Mouse (Mus musculus) cerebellum, adult 9-11 months (tissue): ENCODE data around the gene Slc35b1.

Experiments used
- DNase-seq: peaks from one replicate; pipeline ENCODE4 v3.0.0; 2022

Gene Slc35b1

DNA sequence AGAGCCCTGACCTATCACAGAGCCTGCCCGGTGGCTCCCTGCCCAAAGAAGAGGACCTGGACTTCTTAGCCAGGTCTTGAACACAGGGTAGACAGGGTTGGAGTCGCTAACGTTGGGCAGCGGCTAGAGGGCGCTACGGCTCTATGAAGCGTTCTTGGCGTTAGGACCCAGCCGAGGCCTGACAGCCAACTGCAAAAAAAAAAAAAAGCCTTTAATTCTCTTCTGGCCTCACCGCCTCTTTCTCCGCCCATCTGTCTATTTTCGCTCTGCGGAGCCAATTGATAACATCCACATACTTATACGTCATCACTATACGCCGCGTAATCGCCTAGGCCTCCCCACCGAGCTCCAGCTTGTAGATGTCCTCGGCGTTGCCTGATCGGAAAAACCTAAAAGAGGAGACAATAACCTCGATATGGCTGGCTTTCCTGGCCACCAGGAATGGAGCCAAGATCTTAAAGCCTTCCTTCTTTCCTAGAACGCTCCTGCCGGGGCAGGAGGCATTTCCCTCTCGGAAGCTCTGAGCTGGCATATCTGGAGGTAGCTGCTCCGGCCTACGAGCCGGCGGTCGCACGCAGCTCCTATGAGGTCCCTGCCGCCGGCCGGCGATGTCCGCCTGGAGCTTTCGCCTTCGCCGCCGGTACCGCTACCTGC, at the start of gene Slc35b1:
Gene Slc35b1 (plus strand): TSS at position 374 of the 654 bp plus-strand sequence.
- DNase-seq: peak; percentile 98

DNA sequence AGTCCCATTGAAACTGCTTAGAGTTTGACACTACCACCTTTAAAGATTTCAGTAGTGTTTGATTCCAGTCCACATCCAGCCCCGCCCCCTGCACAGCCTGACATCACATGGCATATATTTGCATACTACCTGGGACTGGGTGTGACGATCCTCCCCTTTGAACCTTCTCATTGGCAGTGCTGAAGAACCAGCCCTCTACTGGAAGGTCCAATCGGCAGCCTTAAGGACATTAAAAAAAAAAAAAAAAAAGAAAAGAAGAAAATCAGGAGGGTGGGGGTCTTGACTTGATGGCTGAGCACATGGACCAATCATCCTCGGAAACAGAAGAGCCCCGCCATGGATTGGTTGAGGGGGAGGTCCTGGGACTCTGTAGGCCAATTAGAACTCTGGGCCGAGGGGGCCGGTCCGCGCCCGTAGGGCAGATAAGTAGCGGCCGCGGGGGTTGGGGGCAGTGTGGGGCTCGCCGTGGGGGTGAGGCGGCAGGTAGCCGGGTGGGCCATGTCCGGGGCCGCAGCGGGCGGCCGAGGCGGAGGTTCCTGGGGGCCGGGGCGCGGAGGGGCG, 47.8 kb upstream of the Slc35b1 start, which contains the start of gene Fam117a:
Gene Fam117a (plus strand): TSS at position 451 of the 561 bp plus-strand sequence.
- DNase-seq: peak; percentile 41

DNA sequence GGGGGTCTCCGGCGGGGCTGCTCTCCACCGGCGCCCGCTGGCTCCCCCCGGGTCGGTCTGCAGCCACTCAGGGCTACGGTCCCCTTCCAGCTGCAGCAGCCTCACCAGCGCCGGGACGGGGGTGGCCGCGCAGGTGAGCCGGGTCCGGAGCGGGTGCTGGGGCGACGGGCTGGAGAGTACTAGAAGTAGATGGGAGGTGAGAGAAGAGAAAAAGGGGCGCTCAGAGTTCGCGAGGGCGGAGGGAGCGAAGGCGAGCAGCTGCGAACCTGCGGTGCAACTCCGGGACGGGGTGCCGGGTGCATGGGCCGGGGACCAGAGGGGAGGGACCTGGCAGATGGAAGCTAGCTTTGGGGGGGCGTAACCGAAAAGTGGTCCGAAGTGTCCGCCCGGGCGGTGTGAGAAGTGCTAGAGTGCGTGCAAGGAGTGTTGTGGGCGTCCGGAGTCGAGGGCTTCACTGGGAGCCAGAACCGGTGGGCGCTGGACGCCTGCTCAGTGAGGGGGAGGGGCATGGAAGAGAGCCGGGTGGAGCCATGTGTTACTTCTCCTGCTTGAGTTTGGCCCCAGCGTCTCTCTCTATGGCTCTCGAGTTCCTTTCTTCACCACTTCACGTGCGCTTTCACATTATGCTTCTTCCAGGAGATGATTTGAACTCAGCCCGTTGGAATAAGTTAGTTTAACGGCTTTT, 47.2 kb upstream of the Slc35b1 start:
- DNase-seq: no peak

DNA sequence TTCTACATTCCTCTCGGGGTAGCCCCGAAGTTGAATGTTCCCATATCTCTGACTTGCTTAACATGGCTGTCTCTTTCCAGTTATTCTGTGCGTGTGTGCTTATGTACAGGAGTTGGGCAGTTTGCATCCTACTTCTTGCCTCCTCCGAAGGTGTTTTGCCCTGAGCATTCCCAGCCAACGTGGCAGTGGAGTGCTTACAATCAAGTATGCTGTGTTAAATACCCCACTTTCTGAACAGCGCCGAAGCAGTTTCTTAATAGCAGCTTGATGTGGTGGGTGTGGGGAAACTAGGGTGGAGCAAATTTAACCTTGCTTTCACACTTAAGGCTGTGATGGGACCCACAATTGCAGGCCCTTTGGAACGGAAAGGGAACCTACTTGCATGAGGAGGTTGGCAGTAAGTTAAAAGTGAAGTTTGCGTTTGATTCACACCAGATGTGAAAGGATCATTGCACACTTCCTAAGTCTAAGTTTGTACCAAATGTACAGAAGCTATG, 46.6 kb upstream of the Slc35b1 start:
- DNase-seq: no peak

DNA sequence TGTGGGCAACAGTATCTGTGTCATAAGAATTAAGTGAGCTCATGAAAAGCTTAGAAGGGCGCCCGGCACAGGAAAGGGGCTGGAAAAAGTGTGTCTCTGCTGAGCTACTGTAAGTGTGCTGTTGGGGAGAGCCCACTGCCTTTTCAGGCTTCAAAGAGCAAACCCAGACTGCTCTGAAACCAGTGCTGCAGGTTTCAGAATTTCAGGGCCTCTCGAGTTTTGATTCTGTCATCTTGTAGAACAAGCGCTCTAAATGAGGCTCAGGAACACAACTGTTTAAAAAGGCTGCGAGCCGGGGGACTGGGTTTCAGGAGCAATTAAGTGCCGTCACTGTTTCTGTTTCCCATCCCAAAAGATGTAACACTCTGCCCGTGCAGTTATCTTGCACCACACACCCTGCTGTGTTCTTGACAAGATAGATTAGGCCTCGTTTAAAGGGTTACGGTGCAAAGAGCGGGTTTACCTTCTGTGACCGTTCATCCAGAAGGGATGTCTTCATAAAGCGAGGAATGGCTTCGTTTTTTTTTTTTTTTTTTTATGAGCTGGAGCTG, 44.9 kb upstream of the Slc35b1 start:
- no peak for DNase-seq

DNA sequence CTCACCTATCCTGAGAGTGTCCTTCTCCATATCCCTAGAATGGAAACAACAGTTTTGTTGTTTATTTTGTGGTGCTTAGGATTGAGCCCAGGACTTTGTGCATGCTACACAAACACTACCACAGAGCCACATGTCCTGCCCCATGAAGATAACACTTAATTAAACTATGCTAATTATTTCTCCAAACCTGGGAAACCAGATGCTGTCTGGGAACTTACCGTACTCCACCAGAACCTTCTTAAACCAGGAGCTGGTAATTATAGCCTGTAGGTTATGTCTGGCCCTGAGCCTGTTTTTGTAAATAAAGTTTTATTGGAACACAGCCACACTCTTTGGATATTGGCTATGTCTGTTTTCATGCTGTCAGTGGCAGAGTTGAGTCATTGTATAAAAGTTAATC, 44.2 kb upstream of the Slc35b1 start:
- no peak for DNase-seq

DNA sequence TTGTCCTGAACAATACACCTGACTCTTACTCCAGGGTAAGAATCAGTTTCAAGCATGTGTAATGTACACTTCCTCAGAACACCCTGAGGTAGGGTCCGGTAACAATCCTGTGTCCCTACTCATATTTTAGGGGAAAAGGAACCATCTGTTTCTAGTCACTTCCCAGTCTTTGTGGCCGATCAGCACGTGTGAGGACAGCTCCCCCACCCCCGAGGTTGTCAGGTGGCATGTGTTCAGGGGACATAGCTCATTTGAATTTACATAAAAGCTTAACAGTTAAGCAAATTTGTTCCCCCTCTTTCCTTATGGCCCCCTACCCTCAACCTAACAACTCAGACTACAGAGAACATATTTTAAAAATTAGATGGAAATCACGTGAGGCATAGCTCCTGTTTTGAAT, 43.8 kb upstream of the Slc35b1 start:
- no peak for DNase-seq

DNA sequence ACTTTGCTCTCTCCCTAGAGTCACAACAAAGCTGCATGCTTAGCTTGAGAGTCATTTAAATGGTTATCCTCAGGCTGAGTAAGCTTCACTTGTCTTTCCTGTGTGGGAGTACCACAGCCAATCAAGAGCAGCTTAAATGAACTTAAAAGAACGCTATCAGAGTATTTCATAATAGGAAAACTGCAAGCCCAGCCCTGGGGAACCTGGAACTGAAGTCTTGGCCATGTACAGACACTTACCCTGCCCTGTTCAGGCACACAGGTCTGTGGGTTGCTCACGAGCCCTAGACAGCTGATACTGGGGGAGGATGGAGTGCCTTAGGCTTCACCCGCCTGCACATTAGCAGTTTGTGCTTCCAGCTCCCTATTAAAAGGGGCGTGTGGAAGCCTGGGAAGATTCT, 41.3 kb upstream of the Slc35b1 start:
- no peak for DNase-seq

DNA sequence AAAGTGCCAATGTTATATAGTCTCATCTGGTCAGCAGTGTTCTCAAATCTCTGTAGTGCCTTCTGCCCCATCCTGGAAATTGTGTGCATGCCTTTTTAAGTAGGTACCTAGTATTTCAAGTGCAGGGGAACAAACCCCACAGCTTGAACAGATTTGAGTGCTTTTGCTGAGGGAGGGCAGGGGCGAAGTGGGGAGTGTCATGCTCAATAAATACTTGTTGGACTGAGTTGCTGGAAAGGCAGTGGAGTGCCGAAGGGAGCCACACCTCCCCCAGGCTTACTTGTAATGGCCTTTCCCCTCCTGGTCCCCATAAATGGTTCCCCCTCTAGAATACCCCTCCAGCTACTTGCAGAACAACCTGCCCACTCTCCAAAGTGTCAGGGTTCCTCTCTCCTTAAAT, 40.3 kb upstream of the Slc35b1 start:
- DNase-seq: no peak

DNA sequence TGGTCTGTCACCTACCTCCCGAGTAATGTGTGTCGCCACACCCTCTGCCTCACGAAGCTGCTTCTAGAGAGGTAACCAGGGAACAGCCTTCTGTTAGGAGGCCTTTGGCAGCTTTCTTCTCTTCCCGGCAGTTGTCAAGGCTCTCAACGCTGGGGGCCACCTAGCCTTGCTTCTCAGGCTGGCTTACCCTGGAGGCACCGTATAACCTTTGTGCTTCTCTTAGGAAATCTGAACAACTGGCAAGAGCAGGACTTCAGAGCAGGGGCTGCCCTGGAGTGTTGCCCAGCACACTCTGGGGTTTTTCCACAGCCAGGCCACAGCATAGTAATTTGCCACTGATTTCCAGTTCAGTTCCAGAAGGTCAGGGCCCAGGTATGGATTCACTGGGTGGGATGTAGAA, 34.2 kb upstream of the Slc35b1 start:
- no peak for DNase-seq

DNA sequence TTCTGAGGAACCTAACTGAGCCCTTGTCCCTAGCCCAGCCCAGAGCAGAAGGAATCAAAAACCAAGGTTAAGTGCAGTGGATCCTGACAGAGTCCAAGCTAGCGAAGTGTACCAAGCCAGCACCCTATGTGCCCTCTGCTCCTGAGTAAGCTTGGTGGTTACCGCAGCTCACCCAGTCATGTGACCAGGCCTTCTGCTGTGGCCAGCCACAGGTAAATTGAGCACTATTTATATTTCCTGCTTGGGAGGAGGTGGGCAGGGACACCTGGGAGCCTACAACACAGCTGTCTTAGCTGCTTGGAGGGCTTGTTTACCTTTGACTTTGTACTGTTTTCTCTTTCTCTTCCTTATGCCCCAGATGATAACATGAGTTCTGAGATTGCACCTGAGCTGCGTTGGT, 33.5 kb upstream of the Slc35b1 start:
- DNase-seq: no peak

DNA sequence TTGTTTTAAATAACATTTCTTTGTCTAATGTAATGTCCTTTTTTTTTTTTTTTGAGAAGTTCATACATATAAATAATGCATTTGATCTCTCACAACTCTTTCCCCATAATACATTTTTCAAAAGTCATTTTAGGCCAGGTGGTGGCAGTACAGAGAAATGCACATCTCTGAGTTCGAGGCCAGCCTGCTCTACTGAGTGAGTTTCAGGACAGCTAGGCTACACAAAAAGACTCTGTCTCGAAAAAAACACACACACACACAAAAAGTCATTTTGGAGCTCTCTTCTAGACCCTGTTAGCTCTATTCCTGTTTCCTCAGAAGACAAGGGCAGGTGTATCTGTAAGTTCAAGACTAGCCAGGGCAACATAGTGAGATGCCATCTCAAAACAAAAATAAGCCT, 31.8 kb upstream of the Slc35b1 start:
- DNase-seq: no peak

DNA sequence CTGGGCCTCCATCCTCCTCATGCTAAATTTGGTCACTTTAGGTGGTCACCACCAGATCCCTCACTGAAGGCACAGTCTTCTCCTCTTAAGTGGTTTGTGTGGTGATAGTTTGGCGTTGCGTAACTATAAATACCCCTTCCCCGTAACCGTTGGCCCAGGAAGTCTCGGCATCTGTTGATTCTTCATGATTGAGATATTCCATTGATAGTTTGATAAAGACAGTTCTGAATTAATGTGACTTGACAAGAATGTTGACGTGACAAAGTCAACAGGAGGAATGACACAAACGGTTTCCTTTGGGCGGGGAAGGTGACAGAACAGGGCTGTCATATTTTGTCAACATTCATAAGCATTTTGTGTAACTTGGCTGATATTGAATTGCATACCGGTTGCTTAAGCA, 31.3 kb upstream of the Slc35b1 start:
- DNase-seq: no peak

DNA sequence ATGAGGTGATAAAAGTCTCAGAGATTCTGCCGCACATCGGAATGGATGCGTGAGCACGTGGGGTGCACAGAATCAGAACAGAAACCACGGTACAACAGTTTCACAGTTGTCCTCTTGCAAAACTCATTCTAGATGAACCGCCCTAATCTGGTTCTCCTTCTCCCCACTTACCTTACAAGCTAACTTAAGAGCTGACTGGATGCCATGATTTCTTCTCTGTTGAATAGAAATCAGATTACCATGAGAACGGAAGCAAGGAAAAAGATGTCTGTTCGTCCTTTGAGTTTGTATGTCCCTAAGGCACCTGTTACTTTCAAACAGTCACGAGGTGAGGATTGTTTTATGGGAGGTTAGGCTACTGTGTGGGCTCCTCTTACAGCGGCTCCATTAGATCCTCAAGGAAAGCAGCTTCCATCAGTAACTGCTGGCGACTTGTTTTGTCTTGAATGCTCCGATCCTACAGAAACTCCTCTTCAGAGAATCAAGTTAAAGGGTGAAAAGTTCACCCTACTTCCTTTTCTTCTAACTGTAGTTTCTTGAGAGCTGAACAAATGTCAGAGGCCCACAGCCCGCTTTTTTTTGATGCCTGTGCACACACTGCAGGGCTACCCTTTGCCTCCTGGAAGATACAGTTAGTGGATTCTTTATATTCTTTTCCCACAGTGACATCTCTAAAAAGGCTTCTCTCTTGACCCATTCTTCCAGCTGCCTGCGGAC, 30.1 kb upstream of the Slc35b1 start:
- no peak for DNase-seq

DNA sequence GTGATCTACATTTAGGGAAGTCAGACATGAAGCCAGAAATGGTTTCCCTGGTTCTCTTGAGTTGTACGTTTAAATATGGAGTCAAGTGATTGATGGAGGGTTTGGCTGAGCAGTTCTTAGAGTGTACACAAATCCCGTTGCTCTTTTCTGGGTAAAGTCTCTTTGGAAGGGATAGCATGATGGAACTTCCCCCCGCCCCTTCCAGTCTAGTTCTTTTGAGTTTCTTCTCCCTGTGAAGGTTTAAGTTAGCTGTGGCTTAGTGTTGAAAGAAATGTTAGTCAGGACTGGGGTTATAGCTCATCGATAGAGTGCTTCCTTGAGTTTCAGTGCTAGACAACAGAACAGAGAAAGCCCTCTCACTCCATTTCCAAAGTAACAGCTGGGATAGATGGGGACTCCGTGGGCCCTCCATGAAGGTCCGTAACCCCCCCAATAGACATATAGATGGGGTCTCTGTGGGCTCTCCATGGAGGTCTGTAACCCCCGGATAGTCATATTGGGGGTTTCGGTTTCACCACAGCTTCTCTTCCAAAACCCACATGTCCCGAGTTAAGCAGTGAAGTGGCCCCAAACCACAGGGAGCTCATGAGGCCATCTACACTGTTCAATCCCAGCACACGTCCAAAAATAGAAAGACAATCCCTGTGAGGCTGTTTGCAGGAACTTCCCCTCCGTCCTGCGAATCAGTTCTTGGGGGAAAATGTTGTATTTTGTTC, 29.4 kb upstream of the Slc35b1 start:
- DNase-seq: no peak

DNA sequence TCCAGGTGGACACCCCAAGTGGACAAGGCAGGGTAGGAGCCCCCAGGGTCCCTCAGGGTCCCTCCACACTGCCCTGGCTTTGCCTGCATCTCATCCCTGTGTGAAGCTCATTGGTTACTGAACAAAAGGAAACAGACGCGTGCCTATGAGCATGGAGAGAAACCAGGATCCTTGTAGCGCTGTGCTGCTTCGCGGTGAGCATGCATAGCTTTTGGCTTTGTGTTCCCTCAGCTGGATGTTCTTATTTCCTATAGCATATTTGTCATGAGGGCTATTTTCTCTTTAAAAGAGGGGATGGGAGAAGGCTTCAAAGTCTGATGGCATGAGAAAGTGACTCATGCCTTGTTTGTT, 28.9 kb upstream of the Slc35b1 start:
- no peak for DNase-seq

DNA sequence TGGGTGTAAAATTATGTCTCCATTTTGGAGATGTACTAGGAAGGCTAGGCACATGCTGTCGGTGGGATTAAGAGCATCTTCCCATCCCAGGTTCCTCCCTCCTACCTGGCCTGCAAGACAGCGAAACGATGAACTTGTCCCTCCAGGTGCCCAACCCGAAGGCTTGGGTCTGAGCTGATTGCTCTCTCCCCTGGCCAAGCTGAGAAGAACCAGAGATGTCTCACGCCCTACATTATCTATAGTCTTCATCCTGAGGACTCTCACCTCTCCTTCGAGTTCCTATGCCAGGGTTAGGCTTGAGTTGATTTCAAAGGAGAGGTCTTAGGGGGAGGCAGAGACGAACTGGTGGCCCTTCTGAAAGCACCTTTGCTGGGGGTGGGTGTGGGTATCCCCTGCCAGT, 28.5 kb upstream of the Slc35b1 start:
- no peak for DNase-seq

DNA sequence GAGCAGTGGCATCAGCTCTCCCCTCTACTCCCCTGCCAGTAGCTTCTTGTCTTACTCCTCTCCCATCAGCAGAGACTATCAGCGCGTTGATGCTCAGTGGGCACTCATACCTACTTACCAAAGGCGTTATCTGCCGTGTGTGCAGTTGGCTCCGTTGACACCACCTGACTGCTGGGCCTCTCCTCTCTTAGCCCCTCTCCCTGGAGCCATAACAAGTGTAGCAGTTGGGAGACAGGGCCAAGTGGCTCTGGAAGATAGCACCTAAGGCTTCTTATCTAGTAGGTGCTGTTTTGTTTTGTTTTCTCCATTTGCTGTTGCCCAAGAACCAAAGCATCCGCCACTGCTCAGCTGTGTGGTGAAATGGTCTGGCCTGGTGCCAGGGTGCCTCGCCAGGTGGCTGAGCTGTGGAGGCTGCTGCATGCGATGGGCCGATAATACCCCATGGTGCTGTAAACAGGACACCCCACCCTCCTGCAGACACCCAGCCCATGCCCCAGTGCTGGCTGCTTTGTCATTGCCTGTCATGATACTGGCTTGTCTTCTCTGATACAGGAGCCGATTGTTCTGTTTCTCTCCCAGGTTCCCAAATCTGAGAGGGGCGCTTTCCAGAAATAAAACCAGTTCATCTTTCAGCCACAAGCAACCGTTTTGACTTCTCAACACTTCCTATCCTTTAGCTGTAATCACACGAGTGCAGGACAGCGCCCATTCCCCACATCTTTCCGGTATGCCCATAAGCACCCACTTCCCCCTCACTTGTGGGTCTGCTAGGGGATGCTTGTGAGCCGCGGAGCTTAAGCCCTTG, 27.8 kb upstream of the Slc35b1 start:
- no peak for DNase-seq

DNA sequence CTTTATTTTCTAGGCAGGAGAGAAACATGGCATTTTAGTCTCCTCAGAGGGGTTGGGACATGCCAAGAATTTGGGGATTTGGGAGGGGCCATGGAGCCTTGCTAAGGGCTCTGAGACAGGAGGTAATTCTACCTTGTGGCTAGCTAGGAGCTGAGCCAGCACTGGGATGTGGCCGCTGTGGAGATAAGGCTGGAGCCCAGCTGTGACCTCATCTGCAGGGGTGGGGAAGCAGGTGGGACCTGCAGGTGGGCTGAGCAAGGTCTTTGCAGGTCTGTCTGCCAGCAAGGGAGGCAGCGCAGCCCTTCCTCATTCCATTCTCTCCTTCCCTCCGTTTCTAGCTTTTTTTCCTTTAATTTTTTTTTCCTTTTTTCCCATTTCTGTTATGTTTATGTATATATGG, 26.2 kb upstream of the Slc35b1 start:
- DNase-seq: no peak

DNA sequence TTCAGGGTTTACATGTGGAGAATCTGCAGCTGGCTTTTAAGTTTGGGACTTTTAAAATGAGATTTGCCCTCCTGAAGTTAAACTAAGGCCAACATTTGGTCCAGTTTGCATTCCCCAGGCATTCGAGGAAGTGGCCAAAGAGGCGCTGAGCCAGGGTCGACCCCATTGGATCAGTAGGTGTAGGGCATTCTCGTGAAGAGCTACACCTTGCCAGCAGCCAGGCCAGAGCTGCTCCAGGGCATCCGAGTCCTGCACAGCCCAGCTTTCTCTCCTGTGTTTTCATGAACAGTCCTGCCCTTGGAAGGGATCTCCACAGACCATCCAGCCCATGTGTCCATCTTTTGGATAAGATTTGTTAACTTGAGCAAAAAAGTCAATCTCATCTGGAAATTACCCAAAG, 20.1 kb upstream of the Slc35b1 start:
- DNase-seq: no peak

DNA sequence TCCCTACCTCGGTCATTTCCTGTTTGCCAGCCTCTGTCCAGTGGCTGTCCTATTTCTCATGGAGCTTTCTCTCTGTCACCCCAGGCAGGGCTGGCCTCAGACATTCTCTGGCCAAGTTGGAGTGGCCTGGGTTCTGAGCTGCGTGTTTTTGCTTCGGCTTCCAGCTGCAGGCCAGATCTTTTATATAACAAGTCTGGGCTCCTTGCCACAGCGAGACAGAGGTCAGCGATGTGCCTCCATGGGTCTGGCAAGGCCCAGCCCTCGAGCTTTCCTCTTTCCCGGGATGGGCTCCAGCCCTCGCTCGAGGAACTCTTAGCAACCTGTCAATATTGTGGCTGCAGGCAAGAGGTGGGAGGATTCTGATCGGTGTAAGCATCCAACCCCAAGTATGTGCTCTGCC, 18.9 kb upstream of the Slc35b1 start:
- peak; percentile 41 for DNase-seq
